Mouse (Mus musculus) retina, postnatal 7 days (tissue): ENCODE measurements at regions not wholly inside any gene's neighbourhood (a gene's known extent, or its start where the extent isn't known, plus 50 kb on each side); places are given as distances from the start of the nearest gene placed in this dataset.
A peak's percentile ranks its signal among the peaks of the same experiment; 100 is the strongest.

ENCODE experiments used
- DNase-seq: peaks from one replicate; pipeline ENCODE4 v3.0.0-alpha.2; 2012; ENCODE audit warnings: low read depth, low spot score

DNA sequence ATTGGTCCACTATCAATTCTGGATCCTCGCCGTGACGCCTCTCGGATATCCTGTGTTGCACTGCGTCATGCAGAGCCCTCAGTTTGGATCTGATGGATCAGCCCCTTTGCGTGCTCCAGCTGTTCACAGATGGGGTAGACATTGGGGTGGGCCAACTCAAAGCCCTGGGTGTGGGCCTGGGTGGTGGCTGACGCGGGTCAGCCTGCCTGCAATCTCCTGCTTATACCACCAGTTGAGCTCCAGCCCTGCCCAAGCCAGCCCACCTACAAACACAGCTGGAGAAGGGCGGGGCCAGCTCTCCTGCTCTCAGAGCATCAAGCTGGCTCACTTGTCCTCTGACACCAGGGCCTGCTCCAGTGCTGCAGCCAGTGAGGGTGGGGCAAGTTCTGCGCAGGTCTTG is 73.1 kb downstream of the Rps15a start:
- DNase-seq = no peak

DNA sequence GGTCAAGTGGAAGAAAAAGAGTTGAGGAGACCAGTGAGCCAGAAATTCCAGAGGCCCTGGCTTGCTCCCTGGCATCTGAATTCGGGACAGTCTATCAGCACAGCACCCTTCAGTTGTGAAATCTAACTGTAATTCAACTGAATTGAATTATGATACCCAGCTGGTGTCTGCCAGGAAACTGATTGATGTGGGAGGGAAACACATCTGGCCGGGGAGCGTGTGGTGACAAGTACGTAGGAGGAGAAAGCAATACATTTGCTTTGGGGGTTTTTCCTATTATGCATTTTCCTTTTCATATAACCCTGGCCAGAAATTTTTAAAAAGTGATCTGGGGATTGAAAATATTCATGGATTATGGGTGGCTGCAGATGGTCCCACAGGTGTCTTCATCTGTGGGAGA is 76.1 kb downstream of the Rps15a start:
- no peak for DNase-seq

DNA sequence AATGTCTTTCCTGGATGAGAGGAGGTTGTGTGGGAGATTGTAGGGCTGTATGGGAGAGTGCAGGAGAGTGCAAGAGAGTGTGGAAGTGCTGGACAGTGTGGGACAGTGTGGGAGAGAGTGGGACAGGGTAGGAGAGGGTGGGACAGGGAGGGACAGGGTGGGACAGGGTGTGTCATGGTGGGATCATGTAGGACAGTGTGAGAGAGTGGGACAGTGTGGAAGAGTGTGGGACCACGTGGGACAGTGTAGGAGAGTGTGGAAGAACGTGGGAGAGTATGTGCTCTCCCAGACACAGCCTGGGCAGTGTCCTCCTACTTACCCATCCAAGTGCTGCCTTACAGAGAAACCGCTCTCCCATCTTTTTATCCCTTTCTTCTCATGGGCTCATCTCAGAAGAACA is 78.9 kb downstream of the Rps15a start:
- no peak for DNase-seq

DNA sequence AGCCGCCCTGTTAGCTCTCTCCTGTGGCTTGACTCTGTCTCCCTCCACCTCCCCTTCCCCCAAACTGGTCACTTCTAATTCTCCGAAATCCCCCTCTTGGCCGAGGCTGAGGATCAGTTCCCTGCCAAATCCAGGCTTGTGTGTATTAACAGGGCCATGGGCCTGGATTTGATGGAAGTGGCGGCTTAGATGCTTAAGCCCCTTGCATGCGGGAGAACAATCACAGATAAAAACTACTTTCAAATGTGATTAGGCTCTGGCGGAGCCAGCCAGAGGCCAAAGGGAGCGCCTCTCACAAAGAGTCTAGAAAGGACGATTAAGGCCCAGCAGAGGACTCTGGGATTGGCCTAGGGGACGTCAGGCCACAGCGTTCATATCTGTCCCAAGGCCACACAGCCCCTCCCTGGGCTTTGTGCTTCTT is 89.9 kb downstream of the Rps15a start:
- DNase-seq = peak; percentile 72

DNA sequence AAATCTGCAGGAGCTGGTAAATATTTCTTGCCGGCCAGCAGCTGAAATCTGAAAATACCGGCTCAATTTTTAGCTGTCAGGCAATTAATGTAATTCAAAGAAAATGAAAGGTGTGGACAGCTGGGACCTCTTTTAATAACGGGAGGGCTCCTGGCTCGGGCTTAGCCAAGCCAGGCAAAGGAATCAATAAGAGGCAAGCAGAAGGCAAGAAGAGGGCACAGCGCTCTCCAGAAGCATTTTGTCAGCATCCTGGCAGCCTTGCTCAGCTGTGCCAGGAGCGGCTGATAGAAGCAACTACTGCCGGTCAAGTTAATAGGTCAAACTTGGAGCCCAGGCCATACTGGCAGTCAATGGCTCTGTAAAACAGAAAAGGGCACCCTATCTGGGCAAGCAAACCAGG is 111.4 kb downstream of the Rps15a start:
- DNase-seq = no peak

DNA sequence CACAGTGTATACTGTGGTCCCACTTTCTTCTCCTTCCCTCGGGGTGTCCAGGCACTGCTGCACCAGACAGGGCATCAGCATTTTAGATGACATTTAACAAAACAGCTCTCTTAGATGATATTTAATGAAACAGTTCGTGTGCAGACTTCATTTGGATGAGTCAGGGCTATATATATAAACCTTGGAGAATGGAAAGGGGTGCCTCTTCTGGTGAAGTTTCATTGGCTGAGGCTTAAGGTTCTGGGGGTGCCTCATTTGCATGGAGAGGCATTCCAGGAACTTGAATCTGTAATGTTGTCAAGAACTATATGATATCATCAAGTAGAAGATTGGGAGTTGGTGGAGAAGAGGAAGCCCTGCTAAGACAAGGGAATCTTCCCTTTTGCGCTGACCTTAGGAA is 114.1 kb downstream of the Rps15a start:
- no peak for DNase-seq

DNA sequence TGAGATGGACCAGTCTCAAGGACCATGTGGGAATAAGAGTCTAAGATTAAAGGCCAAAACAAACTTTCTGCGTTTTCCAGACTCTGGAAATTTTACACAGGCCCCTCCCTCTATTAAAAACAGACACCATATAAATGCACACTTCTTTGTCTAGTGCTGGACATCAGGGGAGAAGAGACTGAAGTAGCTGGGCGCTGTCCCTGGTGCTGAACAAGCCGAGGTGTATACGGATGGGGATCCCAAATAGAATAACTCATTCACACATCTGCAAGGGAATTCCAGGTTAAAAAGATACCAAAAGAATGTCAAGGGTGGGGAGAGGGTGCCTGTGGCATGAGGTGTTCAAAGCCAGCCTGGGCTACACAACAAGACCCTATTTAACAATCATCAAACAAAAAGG is 114.9 kb downstream of the Rps15a start:
- DNase-seq = no peak

DNA sequence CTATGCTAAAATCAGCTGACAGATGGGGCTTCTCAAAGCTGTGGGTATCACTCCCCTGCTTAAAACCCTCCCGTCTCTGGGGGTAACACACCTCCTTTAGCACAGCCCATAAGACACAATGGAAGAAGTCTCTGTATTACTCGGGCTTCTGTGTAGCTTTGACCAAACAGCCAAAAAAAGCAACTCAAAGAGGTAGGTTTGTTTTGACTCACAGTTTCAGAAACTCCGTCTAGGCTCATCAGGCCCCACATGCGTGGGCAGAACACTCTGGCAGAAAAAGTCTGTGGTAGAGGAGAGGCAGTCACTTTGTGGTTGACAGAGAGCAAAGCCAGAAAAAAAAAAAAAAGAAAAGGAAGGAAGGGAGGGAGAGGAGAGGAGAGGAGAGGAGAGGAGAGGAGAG is 133.8 kb downstream of the Rps15a start:
- no peak for DNase-seq

DNA sequence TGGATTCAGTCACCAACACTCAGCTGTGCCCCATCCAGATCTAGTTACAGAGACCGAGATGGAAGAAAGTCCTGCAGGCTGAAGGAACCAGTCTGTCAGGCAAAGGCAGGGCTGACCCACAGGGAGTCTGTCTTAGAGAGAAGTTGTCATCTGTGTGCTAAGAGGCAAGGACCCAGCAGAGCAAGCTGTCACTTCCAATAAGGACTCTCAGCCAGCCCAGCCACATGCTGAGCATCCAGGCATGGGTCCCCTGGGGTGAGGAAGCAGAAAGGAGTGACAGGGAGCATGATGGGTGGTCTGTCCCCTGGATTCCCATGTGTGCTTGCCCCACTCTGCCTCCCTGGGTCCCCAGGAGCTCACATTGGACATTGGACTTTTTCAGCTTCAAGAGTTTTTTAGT is 144.8 kb downstream of the Rps15a start:
- no peak for DNase-seq

DNA sequence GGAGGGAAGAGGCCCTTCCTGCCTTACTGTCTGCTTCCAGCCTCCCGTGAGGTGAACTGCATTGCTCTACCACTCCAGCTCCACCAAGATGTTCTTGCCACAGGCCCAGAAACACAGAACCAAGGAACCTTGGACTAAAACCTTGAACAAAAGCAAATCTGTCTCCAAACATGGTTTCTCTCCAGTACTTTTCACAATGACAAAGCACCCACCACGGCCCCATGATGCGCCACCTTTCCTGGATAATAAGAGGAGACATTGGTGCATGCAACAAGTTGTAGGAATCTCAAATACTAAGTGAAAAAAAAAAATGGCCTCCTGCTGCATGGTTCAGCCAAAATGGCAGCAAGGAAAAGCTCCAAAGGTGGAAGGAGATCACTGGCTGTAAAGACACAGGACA is 172.6 kb downstream of the Rps15a start:
- no peak for DNase-seq

DNA sequence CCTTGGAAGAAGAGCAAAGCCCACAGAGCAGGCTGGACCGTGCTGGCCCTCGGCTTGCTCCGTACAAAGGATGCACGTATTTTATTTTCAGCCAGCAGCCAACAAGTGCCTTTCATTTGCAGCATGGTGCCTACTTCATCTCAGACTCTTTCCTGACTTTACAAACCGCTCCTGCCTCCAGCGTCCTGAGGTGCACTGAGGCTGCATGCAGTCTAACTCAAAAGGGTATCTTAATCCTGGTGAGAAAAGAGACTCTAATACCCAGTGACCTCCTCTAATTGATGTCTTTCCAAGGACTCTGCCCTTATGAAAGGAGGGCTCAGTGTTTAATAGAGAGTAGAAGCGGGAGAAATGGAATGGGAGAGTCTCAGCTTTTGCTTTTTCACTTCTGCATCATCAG is 176.4 kb downstream of the Rps15a start:
- no peak for DNase-seq

DNA sequence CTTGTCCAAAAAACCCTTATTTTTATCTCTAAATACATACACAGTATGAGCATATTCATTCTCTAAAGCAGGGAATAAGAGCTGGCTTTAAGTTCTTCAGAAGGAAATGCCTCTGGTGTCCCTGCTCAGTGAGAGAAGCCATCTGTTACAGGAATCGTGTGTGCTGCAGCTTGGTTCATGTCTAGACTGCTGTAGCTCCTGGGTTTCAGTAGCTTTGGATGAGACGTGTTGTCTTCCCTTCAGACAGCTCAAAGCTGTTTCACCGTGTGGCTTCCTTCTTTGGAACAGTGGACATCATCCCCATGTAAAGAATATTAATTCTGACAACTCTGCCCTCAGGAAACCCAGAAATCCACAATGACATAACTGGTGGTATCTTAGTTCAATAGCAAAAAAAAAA is 181.1 kb downstream of the Rps15a start:
- no peak for DNase-seq

DNA sequence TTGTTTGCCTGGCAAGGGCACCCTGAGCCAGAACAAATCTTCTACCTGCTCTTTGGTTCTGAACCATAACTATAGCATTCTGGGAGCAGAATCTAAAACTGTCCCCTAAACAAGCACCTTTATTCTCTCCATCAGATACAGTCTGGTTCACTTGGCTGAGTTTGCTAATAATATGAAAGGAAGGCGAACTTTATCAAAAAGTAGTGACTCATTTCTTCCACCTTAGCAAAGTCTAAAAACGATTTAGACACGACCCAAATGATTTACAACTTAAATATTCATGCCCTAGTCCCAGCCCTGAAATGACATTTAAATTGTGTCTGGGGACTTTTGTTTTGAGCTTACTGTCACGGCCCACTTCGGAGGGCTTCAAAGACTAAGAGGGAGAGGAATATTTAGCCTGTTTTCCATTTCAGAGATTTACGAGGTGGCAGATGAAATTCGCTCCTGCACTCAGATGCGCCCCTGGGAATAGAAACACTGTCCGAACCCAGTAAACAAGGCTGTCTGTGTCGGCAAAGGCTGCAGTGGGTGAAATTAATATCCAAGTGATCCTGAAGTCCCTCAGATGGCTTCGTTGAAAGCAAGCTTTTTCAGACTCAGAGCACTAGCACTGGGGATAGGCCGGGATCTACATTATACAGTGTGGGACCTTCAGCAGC is 184.6 kb downstream of the Rps15a start:
- no peak for DNase-seq

DNA sequence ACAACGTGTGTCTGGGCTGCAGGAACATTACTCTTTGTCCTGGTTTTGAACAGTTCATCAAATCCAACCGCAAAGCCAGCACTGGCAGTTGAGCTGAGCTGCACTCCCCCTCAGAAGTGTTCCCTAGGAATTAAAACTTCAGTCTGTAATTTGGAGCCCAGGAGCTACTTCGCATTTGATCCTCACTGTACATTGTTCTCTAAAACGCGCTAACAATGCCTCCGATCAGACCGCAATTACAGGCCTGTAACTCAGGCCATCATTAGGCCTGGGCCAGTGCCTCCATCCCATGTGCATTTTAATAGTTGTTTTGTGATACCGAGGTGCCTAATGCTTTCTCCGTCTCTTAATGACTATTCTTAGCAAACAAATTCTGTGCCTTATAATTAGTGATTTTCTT is 185.6 kb downstream of the Rps15a start:
- DNase-seq = no peak

DNA sequence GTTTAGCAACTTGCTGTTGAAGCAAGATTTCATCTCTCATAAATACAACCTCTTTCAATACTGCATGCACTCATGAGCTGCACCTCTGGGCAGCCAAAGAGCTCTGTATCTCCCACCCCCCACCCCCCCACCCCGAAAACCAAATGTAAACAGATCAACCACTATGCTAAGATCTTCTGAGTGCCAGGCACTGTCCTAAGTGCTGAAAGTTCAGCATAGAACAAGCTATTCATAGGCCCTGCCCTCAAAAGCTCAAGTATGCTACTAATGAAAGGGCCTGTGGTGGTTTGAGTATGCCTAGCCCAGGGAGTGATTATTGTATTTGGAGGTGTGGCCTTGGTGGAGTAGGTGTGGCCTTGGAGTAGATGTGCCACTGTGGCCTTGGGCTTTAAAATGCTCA is 189.6 kb downstream of the Rps15a start:
- DNase-seq = no peak

DNA sequence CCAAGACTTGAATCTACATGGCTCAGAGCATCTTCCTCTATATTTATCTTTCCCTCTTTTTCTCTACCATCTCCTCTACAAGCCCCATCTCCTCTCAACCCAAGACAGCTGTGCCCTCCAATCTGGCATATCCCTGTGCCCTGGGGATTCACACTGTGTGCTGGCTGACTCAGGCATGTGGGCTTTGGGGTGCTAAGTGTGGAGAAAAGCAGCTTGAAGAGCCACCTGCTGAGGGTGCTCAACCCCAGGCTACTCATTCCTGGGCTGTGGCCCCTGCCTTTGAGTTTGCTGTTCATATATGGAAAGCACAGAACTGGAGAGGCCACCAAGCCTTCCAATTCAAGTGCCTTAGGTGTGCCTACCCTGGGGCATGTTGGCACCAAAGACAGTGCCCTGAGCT is 193.7 kb downstream of the Rps15a start:
- no peak for DNase-seq

DNA sequence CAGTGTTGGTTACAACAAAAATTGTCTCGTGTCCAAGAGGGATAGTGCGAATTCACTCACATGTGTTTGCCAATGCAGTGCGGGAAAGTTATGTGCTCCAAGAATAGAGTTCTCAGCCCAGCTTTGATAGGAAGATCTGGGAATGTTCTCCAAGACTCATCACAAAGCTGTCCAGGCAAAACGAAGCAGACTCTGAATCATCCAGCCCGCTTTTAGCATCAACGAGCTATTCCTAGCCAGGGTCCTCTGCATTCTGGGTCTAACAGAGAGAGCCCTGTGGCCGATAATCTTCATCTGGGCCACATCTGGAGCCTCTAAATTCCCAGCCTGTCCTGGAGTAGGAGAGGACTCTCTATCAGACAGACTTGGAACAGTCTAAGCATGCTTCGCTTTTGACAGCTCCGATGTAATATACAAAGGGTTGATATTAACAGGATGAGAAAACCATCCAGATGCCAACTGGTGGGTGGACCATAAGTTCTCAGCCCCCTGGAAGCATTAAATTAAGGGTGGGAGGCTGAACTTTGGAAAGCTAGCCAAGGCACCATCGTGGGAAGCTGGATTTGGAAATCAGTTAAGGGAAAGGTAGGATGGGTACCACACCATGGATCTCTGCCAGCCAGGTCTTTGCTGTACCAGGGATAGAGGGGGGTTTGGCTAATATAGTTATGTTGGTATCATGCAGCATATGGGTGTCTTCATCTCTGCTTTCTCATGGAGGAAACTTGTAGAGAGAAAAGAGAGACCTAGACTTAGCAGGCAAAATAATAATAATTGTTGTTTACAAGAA is 197.6 kb downstream of the Rps15a start:
- DNase-seq = no peak

DNA sequence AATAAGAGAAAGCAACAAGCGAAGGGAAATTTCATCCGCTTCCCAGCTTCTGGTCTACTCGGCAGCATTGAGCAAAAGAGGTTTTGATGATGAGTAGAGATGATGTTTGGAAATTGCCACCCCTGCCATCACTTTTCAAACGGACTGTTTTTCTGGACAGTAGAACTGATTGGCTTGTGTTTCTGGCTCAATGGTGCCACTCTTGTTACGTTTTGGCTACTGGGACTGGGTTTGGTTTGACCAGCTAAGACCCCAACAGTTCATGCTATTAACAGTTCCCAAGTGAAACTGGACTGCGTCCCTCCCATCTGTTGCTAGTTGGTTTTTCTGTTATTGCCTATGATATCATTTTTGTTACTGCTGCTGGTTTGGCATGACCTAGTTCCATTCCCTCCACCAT is 199.1 kb downstream of the Rps15a start:
- no peak for DNase-seq

DNA sequence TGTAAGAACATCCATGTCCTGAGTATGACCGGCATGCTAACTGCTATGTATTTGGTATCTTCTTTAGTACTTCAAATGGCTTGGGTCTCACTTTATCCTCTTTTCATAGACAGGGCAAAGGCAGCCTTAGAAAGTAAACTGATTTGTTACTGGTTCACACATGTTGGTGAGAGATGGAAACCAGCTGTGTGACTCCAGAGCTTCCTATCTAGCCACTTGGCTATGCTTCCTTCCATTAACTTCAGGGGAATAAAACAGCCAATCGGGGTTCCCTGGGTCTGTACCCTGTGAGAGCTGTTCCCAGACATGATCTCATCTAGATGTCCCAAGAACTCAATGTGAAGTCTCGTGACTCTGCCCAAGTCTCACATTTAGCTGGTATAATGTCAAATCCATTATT is 203.5 kb downstream of the Rps15a start:
- DNase-seq = no peak

DNA sequence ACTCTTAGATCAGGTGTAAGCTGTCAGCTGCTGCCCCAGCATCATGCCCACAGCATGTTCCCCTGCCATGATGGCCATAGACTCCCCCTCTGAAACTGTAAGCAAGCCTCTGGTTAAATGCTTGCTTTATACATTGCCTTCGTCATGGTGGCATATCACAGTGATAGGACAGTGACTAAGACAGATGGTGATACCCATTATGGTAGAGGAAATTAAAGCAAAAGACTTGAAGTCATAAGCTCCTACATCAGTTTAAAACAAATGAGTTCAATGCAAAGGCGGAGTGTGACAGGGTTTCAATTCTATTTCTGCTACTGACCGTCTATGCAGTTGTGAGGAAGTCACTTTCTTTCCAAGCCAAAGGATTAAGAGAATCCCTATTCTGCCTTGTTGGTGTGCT is 204.9 kb downstream of the Rps15a start:
- no peak for DNase-seq

DNA sequence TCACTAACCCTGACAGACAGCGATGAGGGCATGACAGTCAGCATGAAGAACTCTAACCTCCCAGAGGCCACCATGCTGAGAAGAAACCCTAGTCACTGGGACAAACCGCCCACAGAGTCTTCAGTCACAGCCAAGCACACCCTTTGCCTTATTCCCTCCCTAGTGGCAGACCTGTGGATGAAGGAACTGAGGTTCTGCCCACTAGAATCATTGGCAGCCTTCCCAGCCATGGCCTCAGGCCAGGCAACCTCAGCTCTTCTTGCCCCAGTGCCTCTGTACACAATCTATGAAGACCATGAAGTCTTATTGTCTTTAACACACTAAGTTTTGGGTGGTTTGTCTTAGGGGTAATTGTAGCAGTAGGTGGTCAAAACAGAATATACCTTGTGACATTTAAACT is 219.5 kb downstream of the Rps15a start:
- DNase-seq = no peak

DNA sequence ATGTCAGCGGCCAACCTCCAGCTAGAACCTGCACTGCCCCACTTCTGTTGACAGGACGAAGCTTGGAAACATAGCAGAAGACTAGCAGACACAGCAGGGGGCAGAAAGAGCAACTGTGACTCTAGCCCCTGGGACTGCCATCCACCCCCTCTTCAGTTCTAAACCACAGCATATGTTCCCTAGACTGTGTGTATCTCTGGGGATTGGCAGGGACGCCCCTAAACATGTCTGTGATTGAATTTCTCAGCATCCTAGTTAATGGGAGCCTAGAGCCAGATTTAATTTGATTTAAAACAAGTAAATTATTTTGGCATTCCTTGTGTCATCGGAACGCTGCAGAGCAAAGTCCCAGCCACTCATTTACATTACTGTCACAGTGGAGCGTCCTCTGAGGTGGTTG is 228.7 kb downstream of the Rps15a start:
- no peak for DNase-seq

DNA sequence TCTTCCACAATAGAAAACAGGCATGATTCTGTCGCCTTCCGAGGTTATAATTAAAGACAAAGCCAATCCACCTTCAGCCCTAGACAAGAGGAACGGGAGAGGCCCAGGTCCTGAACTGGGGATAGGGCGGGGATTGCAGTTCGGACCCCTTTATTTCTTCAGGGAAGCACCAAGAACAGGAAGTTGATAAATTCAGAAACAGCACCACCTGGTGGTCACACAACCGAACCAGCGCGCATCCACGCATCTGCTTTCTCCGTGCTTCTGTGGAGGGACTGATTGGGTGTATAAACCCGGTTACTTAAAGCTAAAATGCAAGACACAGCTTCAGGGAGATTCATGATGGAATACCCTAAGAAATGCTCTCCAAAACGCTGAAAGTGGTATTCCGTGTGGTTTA is 233.2 kb downstream of the Rps15a start:
- peak; percentile 61 for DNase-seq

DNA sequence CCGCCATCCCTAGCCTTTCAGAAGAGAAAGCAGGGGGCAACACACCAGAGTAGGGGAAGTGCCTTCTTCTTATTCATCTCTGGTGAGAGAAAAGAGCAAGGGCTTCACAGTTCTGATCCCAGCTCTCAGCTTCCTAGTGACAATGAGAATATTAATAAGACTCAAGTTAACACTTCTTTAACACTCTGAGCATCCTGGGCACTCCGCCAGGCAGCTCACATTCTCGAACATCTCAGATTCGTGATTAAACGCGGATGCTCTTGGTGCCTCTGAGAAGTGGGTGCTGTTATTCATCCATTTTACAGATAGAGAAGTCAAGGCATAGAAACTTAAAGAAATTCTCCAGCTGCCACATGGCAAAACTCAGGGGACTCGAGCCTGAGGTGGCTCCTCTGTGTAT is 237.1 kb downstream of the Rps15a start:
- DNase-seq = no peak
